Mouse (Mus musculus): ENCODE measurements around the gene Slc25a31. TPM values are rescaled to one million over a fixed set of nuclear protein-coding genes. Genes with fewer than 3 reads are reported as not detected.

Slc25a31 gene
- polyA plus RNA-seq (2012; rRNA removed): 0.15 TPM in 1 of 2 replicates, not detected in the other

- TF ChIP-seq POLR2A (IDR thresholded peaks at IDR 0.05; ENCODE audit: borderline replicate concordance, insufficient read depth, low read length): no peak
- TF ChIP-seq CTCF (IDR thresholded peaks at IDR 0.05; ENCODE audit: borderline replicate concordance, insufficient read depth, low read depth, low read length): no peak
- DNase-seq: no peak
- 93% methylated on average over 30 of the region's 30 CpGs for WGBS
- Histone ChIP-seq H3K4me3 (replicated peaks; ENCODE audit: insufficient read depth, low read depth, low read length) (no peak within 1 kb of the TSS), H3K27ac (ENCODE audit: insufficient read depth, low read length) (no peak within 1 kb of the TSS), H3K4me1 (ENCODE audit: control insufficient read depth, insufficient read depth, low read length) (no peaks in the 10 kb centered on the region), H3K27me3 (ENCODE audit: control insufficient read depth, insufficient read depth, low read length) (no peaks in the 10 kb centered on the region)
Observed at GRCm38 (mm10) chr3:40708655-40709054, at the start of gene Slc25a31. TSS of gene Slc25a31 (plus strand) at chr3:40708855.

GRCm38 (mm10) chr3:40660231-40660630, 48.4 kb upstream of the Slc25a31 start:
- Histone ChIP-seq H3K27ac (ENCODE audit: insufficient read depth, low read length) (no peak overlapping the region), H3K27me3 (ENCODE audit: control insufficient read depth, insufficient read depth, low read length) (no peaks in the 10 kb centered on the region), H3K4me3 (replicated peaks; ENCODE audit: insufficient read depth, low read depth, low read length) (no peak overlapping the region), H3K4me1 (ENCODE audit: control insufficient read depth, insufficient read depth, low read length) (no peaks in the 10 kb centered on the region)
- no peak for TF ChIP-seq POLR2A (IDR thresholded peaks at IDR 0.05; ENCODE audit: borderline replicate concordance, insufficient read depth, low read length)
- TF ChIP-seq CTCF (IDR thresholded peaks at IDR 0.05; ENCODE audit: borderline replicate concordance, insufficient read depth, low read depth, low read length): no peak
- whole genome bisulfite sequencing: 93% methylated on average over 2 of the region's 2 CpGs
- no peak for DNase-seq

- H3K4me3 ChIP-seq (replicated peaks; ENCODE audit: insufficient read depth, low read depth, low read length): no peak overlapping the region
- 27% methylated on average over 4 of the region's 4 CpGs for WGBS
- peak; percentile 58 to 74 for DNase-seq
- no peak overlapping the region for H3K27ac ChIP-seq (ENCODE audit: insufficient read depth, low read length)
- H3K4me1 ChIP-seq (ENCODE audit: control insufficient read depth, insufficient read depth, low read length): no peaks in the 10 kb centered on the region
- TF ChIP-seq POLR2A (IDR thresholded peaks at IDR 0.05; ENCODE audit: borderline replicate concordance, insufficient read depth, low read length) (no peak), CTCF (IDR thresholded peaks at IDR 0.05; ENCODE audit: borderline replicate concordance, insufficient read depth, low read depth, low read length) (no peak)
- no peaks in the 10 kb centered on the region for H3K27me3 ChIP-seq (ENCODE audit: control insufficient read depth, insufficient read depth, low read length)
Observed at GRCm38 (mm10) chr3:40666109-40666508, 42.5 kb upstream of the Slc25a31 start.

GRCm38 (mm10) chr3:40666861-40667719, 41.6 kb upstream of the Slc25a31 start:
- DNase-seq: no peak

GRCm38 (mm10) chr3:40668889-40669288, 39.8 kb upstream of the Slc25a31 start:
- no peak overlapping the region for H3K27ac ChIP-seq (ENCODE audit: insufficient read depth, low read length)
- no peak for DNase-seq
- H3K4me3 ChIP-seq (replicated peaks; ENCODE audit: insufficient read depth, low read depth, low read length): no peak overlapping the region
- no peaks in the 10 kb centered on the region; the same call in 1 of the 2 replicates for H3K4me1 ChIP-seq (ENCODE audit: control insufficient read depth, insufficient read depth, low read length)
- 84% methylated on average over 6 of the region's 6 CpGs for WGBS
- H3K27me3 ChIP-seq (ENCODE audit: control insufficient read depth, insufficient read depth, low read length): no peaks in the 10 kb centered on the region
- TF ChIP-seq CTCF (IDR thresholded peaks at IDR 0.05; ENCODE audit: borderline replicate concordance, insufficient read depth, low read depth, low read length) (no peak), POLR2A (IDR thresholded peaks at IDR 0.05; ENCODE audit: borderline replicate concordance, insufficient read depth, low read length) (no peak)

More at GRCm38 (mm10) chr3:40666861-40667719, 41.6 kb upstream of the Slc25a31 start:
- no peaks in the 10 kb centered on the region for H3K4me1 ChIP-seq (ENCODE audit: control insufficient read depth, insufficient read depth, low read length)
- H3K27ac ChIP-seq (ENCODE audit: insufficient read depth, low read length): no peak overlapping the region
- no peak overlapping the region for H3K4me3 ChIP-seq (replicated peaks; ENCODE audit: insufficient read depth, low read depth, low read length)
- WGBS: 88% methylated on average over 8 of the region's 8 CpGs
- TF ChIP-seq POLR2A (IDR thresholded peaks at IDR 0.05; ENCODE audit: borderline replicate concordance, insufficient read depth, low read length) (no peak), CTCF (IDR thresholded peaks at IDR 0.05; ENCODE audit: borderline replicate concordance, insufficient read depth, low read depth, low read length) (no peak)
- H3K27me3 ChIP-seq (ENCODE audit: control insufficient read depth, insufficient read depth, low read length): no peaks in the 10 kb centered on the region

GRCm38 (mm10) chr3:40669395-40669794, 39.3 kb upstream of the Slc25a31 start:
- 97% methylated on average over 3 of the region's 3 CpGs for WGBS
- DNase-seq: no peak
- Histone ChIP-seq H3K27me3 (ENCODE audit: control insufficient read depth, insufficient read depth, low read length) (no peaks in the 10 kb centered on the region), H3K4me3 (replicated peaks; ENCODE audit: insufficient read depth, low read depth, low read length) (no peak overlapping the region), H3K27ac (ENCODE audit: insufficient read depth, low read length) (no peak overlapping the region), H3K4me1 (ENCODE audit: control insufficient read depth, insufficient read depth, low read length) (no peaks in the 10 kb centered on the region; the same call in 1 of the 2 replicates)
- no peak for TF ChIP-seq CTCF (IDR thresholded peaks at IDR 0.05; ENCODE audit: borderline replicate concordance, insufficient read depth, low read depth, low read length)
- no peak for TF ChIP-seq POLR2A (IDR thresholded peaks at IDR 0.05; ENCODE audit: borderline replicate concordance, insufficient read depth, low read length)

GRCm38 (mm10) chr3:40673515-40673914, 35.1 kb upstream of the Slc25a31 start:
- Histone ChIP-seq H3K4me1 (ENCODE audit: control insufficient read depth, insufficient read depth, low read length) (no peaks in the 10 kb centered on the region; the same call in 1 of the 2 replicates), H3K27me3 (ENCODE audit: control insufficient read depth, insufficient read depth, low read length) (no peaks in the 10 kb centered on the region), H3K4me3 (replicated peaks; ENCODE audit: insufficient read depth, low read depth, low read length) (no peak overlapping the region), H3K27ac (ENCODE audit: insufficient read depth, low read length) (no peak overlapping the region)
- TF ChIP-seq POLR2A (IDR thresholded peaks at IDR 0.05; ENCODE audit: borderline replicate concordance, insufficient read depth, low read length): no peak
- no peak for TF ChIP-seq CTCF (IDR thresholded peaks at IDR 0.05; ENCODE audit: borderline replicate concordance, insufficient read depth, low read depth, low read length)
- WGBS: 57% methylated on average over 1 of the region's 1 CpGs
- no peak for DNase-seq
